Mouse (Mus musculus): ENCODE data around the gene Banf2. TPM values are rescaled to one million over a fixed set of nuclear protein-coding genes. Genes with fewer than 3 reads are reported as not detected.

Gene Banf2
- total and polyA plus RNA-seq, 3 experiments = not detected

DNA sequence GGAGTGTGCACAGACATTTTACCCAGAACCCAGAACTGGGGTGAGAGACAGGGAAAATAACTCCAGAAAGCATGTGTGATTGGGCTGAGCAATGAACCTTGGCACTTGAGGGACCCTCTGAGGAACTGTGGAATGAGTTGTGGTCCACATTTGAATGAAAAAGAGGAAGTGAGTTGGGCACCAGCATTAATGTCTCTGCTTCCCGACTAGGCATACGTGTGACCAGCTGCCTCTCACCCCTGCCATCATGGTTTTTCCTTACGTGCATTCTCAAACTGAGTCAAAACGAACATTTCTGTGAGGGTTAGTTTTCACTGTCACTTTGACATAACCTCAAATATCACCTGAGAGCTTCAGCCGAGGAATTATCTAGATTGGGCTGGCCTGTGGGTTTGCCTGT is 79.8 kb downstream of the Banf2 start:
- H3K27ac ChIP-seq (ENCODE audit: control insufficient read depth, low read depth, low read length) = no peak overlapping the region
- no peak for DNase-seq (ENCODE audit: low read depth, low spot score)
- no peaks in the 10 kb centered on the region for H3K79me2 ChIP-seq (ENCODE audit: control insufficient read depth, insufficient read depth, low read length, poor library complexity)
- no peak overlapping the region for H3K9ac ChIP-seq (ENCODE audit: control insufficient read depth, low read depth, low read length, poor library complexity, severe bottlenecking)
- TF ChIP-seq CHD1 (IDR thresholded peaks at IDR 0.05; ENCODE audit: low read depth, low read length) = no peak
- H3K27me3 ChIP-seq (ENCODE audit: control insufficient read depth in 1 of 2, insufficient read depth in 2 of 2, low read length in 2 of 2) = no peaks in the 10 kb centered on the region; a peak in 1 of 4 replicates
- H3K36me3 ChIP-seq (ENCODE audit: control insufficient read depth in 1 of 2, insufficient read depth in 2 of 2, low read length in 2 of 2) = no peaks in the 10 kb centered on the region
- H3K4me1 ChIP-seq (ENCODE audit: control insufficient read depth in 1 of 2, insufficient read depth in 2 of 2, low read length in 2 of 2) = no peaks in the 10 kb centered on the region
- no peaks in the 10 kb centered on the region for H3K9me3 ChIP-seq (replicated peaks; ENCODE audit: insufficient read depth, low read length)
- H3K4me3 ChIP-seq (ENCODE audit: control insufficient read depth in 1 of 2, insufficient read depth in 1 of 2, low read depth in 2 of 2, low read length in 2 of 2) = no peak overlapping the region

DNA sequence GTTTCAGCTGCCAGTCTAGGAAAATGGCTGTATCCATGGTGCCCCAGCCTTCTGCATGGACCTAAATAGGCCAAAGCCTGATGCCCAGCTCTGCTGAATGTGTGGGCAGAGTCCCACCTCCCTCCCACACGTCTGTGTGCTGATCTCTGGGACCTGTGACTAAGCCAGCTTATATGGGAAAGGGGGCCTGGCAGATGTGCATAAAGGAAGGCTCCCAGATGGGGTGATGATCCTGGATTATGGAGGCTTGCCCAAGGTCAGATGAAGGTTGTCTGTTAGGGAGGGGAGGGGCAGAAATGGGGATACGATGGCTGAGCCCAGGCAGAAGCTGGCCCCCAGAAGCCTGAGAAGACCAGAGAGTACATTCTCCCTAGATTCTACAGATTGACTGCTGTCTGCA is 85.2 kb downstream of the Banf2 start:
- Histone ChIP-seq H3K9me3 (replicated peaks; ENCODE audit: insufficient read depth, low read length) (no peaks in the 10 kb centered on the region), H3K36me3 (ENCODE audit: control insufficient read depth in 1 of 2, insufficient read depth in 2 of 2, low read length in 2 of 2) (no peaks in the 10 kb centered on the region), H3K4me3 (ENCODE audit: control insufficient read depth in 1 of 2, insufficient read depth in 1 of 2, low read depth in 2 of 2, low read length in 2 of 2) (no peak overlapping the region), H3K9ac (ENCODE audit: control insufficient read depth, low read depth, low read length, poor library complexity, severe bottlenecking) (no peak overlapping the region), H3K79me2 (ENCODE audit: control insufficient read depth, insufficient read depth, low read length, poor library complexity) (no peaks in the 10 kb centered on the region), H3K27ac (ENCODE audit: control insufficient read depth, low read depth, low read length) (no peak overlapping the region), H3K27me3 (ENCODE audit: control insufficient read depth in 1 of 2, insufficient read depth in 2 of 2, low read length in 2 of 2) (no peaks in the 10 kb centered on the region; a peak in 1 of 4 replicates), H3K4me1 (ENCODE audit: control insufficient read depth in 1 of 2, insufficient read depth in 2 of 2, low read length in 2 of 2) (no peaks in the 10 kb centered on the region)
- no peak for DNase-seq (ENCODE audit: low read depth, low spot score)
- TF ChIP-seq POLR2A (IDR thresholded peaks at IDR 0.05; ENCODE audit: control insufficient read depth in 1 of 2, insufficient read depth in 1 of 2, low read depth in 1 of 2, low read length in 2 of 2, poor library complexity in 1 of 2) (no peak), CTCF (IDR thresholded peaks at IDR 0.05 in 2 of 3, conservative IDR thresholded peaks at IDR 0.05 in 1 of 3; ENCODE audit: control insufficient read depth in 1 of 3, insufficient read depth in 1 of 3, low read depth in 2 of 3, low read length in 3 of 3, poor library complexity in 1 of 3, severe bottlenecking in 1 of 3) (no peak), RAD21 (IDR thresholded peaks at IDR 0.05; ENCODE audit: low read depth, low read length) (no peak), MYC (IDR thresholded peaks at IDR 0.05; ENCODE audit: low read depth, low read length) (no peak), ZMIZ1 (IDR thresholded peaks at IDR 0.05; ENCODE audit: low read depth, low read length) (no peak), MAZ (IDR thresholded peaks at IDR 0.05; ENCODE audit: low read depth, low read length) (no peak), GABPA (IDR thresholded peaks at IDR 0.05; ENCODE audit: low read depth, low read length) (no peak), ZNF384 (IDR thresholded peaks at IDR 0.05; ENCODE audit: low read depth, low read length) (no peak), MYB (IDR thresholded peaks at IDR 0.05; ENCODE audit: low read depth, low read length) (no peak), NRF1 (IDR thresholded peaks at IDR 0.05; ENCODE audit: insufficient read depth, low read depth, low read length, poor library complexity, severe bottlenecking) (no peak)

DNA sequence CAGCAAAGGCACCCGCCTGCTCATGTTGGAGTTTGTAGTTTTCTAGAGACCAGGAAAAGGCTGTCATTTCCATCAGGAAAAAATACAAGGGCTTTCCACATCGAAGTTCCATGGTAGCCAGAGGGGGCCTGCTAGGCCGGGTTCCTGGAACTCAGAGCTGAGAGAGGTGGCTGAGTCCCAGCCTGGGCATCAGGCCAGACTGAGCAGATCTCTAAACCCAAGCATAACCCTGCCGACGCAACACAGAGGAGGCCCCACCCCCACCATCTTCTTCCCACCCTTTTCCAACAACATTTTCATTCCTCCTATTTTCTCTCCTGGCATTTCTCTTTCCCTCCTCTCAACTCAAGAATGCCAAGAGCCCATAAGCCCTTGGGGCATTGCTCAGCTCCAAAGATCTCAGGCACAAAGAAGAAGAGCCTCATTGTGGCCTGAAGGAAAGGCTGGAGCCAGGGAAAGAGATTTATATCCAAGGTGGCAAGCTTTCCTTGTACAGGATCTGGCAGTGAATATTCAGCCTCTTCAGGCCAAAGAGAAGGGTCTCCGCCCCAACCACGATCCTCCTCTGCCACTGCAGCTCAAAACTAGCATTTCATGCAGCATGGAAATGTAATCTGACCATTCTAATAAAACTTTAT is 87.4 kb downstream of the Banf2 start:
- no peak for DNase-seq (ENCODE audit: low read depth, low spot score)
- Histone ChIP-seq H3K9ac (ENCODE audit: control insufficient read depth, low read depth, low read length, poor library complexity, severe bottlenecking) (no peak overlapping the region), H3K9me3 (replicated peaks; ENCODE audit: insufficient read depth, low read length) (no peaks in the 10 kb centered on the region), H3K27ac (ENCODE audit: control insufficient read depth, low read depth, low read length) (no peak overlapping the region), H3K27me3 (ENCODE audit: control insufficient read depth in 1 of 2, insufficient read depth in 2 of 2, low read length in 2 of 2) (no peaks in the 10 kb centered on the region; a peak in 2 of 4 replicates), H3K4me1 (ENCODE audit: control insufficient read depth in 1 of 2, insufficient read depth in 2 of 2, low read length in 2 of 2) (no peaks in the 10 kb centered on the region), H3K79me2 (ENCODE audit: control insufficient read depth, insufficient read depth, low read length, poor library complexity) (no peaks in the 10 kb centered on the region), H3K4me3 (ENCODE audit: control insufficient read depth in 1 of 2, insufficient read depth in 1 of 2, low read depth in 2 of 2, low read length in 2 of 2) (no peak overlapping the region), H3K36me3 (ENCODE audit: control insufficient read depth in 1 of 2, insufficient read depth in 2 of 2, low read length in 2 of 2) (no peaks in the 10 kb centered on the region)
- TF ChIP-seq E2F4 (IDR thresholded peaks at IDR 0.05; ENCODE audit: borderline replicate concordance, low read depth, low read length) (no peak), ZKSCAN1 (IDR thresholded peaks at IDR 0.05; ENCODE audit: low read depth, low read length) (no peak), ELF1 (IDR thresholded peaks at IDR 0.05; ENCODE audit: low read depth, low read length) (no peak), BHLHE40 (IDR thresholded peaks at IDR 0.05; ENCODE audit: borderline replicate concordance, low read depth, low read length) (no peak), RCOR1 (IDR thresholded peaks at IDR 0.05; ENCODE audit: low read depth, low read length) (no peak), POLR2AphosphoS5 (IDR thresholded peaks at IDR 0.05; ENCODE audit: borderline replicate concordance, low read depth, low read length) (no peak), MXI1 (IDR thresholded peaks at IDR 0.05; ENCODE audit: low read depth, low read length) (no peak), CHD1 (IDR thresholded peaks at IDR 0.05; ENCODE audit: low read depth, low read length) (no peak), USF2 (IDR thresholded peaks at IDR 0.05; ENCODE audit: borderline replicate concordance in 1 of 2, insufficient read depth in 1 of 2, low read depth in 1 of 2, low read length in 2 of 2) (no peak), MYB (IDR thresholded peaks at IDR 0.05; ENCODE audit: low read depth, low read length) (no peak), CHD2 (IDR thresholded peaks at IDR 0.05; ENCODE audit: low read length) (no peak), NRF1 (IDR thresholded peaks at IDR 0.05; ENCODE audit: insufficient read depth, low read depth, low read length, poor library complexity, severe bottlenecking) (no peak), GABPA (IDR thresholded peaks at IDR 0.05; ENCODE audit: low read depth, low read length) (no peak), GATA1 (IDR thresholded peaks at IDR 0.05; ENCODE audit: low read depth, low read length) (no peak), TBP (IDR thresholded peaks at IDR 0.05; ENCODE audit: low read depth, low read length) (no peak), TCF12 (IDR thresholded peaks at IDR 0.05; ENCODE audit: low read depth, low read length) (no peak)
